Mouse (Mus musculus): ENCODE data around the gene Mrps10. TPM values are rescaled to one million over a fixed set of nuclear protein-coding genes. Genes with fewer than 3 reads are reported as not detected.
"Not testable (repeated sequence)": the region's sequence is repeated elsewhere in the genome, so short reads cannot be mapped to it uniquely, and the experiment has no call there.

Mrps10 gene
- polyA plus RNA-seq, 1 experiment from 2014 or later = 83.1 TPM

DNA sequence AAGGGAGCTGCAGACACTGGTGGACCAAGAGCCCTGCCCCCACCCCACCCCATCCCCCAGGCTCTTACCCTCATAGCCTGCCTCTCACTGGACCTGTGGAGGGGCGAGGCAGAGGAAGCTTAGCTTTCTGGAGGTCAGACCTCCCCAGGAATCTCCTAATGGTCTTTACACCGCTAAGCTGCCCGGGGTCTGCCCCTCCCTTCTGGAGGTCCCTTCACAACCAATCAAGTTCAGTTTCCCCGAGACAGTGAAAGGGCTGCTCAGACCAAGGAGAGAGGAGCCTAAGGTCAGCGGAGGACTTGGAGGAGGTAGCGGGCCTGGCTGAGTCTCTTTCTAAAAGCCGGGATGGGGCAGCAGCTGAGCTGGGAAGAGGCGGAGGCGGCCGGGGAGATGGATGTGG is 16.5 kb downstream of the Mrps10 start, which contains the start of gene Guca1b:
Gene Guca1b (plus strand): TSS at position 249 of the 400 bp plus-strand sequence.
- Histone ChIP-seq H3K9ac (no peak within 1 kb of the TSS), H3K4me2 (peak within 1 kb of the TSS; percentile 7; the same call in 1 of the 2 replicates), H3K27ac (no peak within 1 kb of the TSS), H3K9me3 (replicated peaks) (no peaks in the 10 kb centered on the region), H3K36me3 (peaks cover 16% of the 10 kb centered on the region), H3K4me3 (replicated peaks) (no peak within 1 kb of the TSS), H3K27me3 (no peaks in the 10 kb centered on the region), H3K4me1 (peaks cover 10% of the 10 kb centered on the region; the same call in 1 of the 2 replicates)
- WGBS = 32% methylated on average over 10 of the region's 10 CpGs
- ATAC-seq (replicated peaks; ENCODE audit: low FRiP score) = no peak

- no peak for ATAC-seq (replicated peaks; ENCODE audit: low FRiP score)
- Histone ChIP-seq H3K27ac (no peak overlapping the region), H3K4me1 (peaks cover 10% of the 10 kb centered on the region; the same call in 1 of the 2 replicates), H3K9me3 (replicated peaks) (no peaks in the 10 kb centered on the region), H3K4me2 (no peak overlapping the region), H3K4me3 (replicated peaks) (no peak overlapping the region), H3K36me3 (peaks cover 1% of the 10 kb centered on the region; the same call in 1 of the 2 replicates), H3K9ac (no peak overlapping the region), H3K27me3 (no peaks in the 10 kb centered on the region)
- WGBS = 59% methylated on average over 4 of the region's 4 CpGs
Observed at GRCm38 (mm10) chr17:47386649-47387048, 18.0 kb downstream of the Mrps10 start.

- Histone ChIP-seq H3K4me1 (peaks cover 17% of the 10 kb centered on the region), H3K4me3 (replicated peaks) (peak overlapping the region; percentile 34), H3K4me2 (peak overlapping the region; percentile 59), H3K27me3 (peaks cover 24% of the 10 kb centered on the region), H3K9ac (0 out of 2 replicates have a peak overlapping the region, but pooled peaks have one; percentile 7), H3K27ac (no peak overlapping the region), H3K36me3 (no peaks in the 10 kb centered on the region), H3K9me3 (replicated peaks) (no peaks in the 10 kb centered on the region; the same call in 1 of the 2 replicates)
- ATAC-seq (replicated peaks; ENCODE audit: low FRiP score) = peak; percentile 17
- 15% methylated on average over 23 of the region's 24 CpGs for WGBS
Observed at GRCm38 (mm10) chr17:47394223-47394869, 25.7 kb downstream of the Mrps10 start.

- peak; percentile 65; the same call in 1 of the 2 replicates for ATAC-seq (replicated peaks; ENCODE audit: low FRiP score)
- Histone ChIP-seq H3K27me3 (peaks cover 24% of the 10 kb centered on the region), H3K36me3 (no peaks in the 10 kb centered on the region), H3K4me3 (replicated peaks) (peak overlapping the region; percentile 34), H3K4me1 (peaks cover 17% of the 10 kb centered on the region), H3K9ac (no peak overlapping the region), H3K9me3 (replicated peaks) (no peaks in the 10 kb centered on the region; the same call in 1 of the 2 replicates), H3K4me2 (peak overlapping the region; percentile 59), H3K27ac (no peak overlapping the region)
- 4% methylated on average over 19 of the region's 20 CpGs for WGBS
Observed at GRCm38 (mm10) chr17:47395376-47395913, 26.8 kb downstream of the Mrps10 start.

DNA sequence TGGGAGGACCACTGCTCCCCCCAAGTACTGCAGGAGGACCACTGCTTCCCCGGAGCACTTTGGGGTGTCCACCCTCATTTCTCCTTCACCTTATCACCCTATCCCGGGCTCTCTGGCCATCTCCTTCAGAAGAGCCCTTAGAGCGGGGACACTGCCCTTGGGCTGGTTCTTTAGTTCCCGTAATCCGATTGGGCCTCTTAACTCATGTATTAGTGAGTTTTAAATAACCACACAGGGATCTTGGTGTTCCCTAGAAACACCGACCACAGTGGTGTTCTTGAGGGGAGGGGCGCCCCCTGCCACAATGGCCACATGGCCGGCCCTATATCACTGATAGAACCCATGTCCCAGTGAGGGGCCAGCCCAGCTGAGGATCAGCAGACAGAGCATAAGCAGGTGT is 30.4 kb downstream of the Mrps10 start:
- no peak overlapping the region for H3K4me2 ChIP-seq
- H3K4me3 ChIP-seq (replicated peaks) = no peak overlapping the region
- no peak overlapping the region for H3K9ac ChIP-seq
- 88% methylated on average over 8 of the region's 8 CpGs for WGBS
- H3K36me3 ChIP-seq = no peaks in the 10 kb centered on the region
- H3K27me3 ChIP-seq = peaks cover 22% of the 10 kb centered on the region
- ATAC-seq (replicated peaks; ENCODE audit: low FRiP score) = no peak
- no peak overlapping the region for H3K27ac ChIP-seq
- H3K9me3 ChIP-seq (replicated peaks) = no peaks in the 10 kb centered on the region
- peaks cover 16% of the 10 kb centered on the region for H3K4me1 ChIP-seq

GRCm38 (mm10) chr17:47400451-47400850 is 31.8 kb downstream of the Mrps10 start, which contains the start of gene Guca1a:
TSS of gene Guca1a (minus strand) at chr17:47400584.
- 62% methylated on average over 10 of the region's 10 CpGs for WGBS
- Histone ChIP-seq H3K4me3 (replicated peaks) (no peak within 1 kb of the TSS), H3K9ac (no peak within 1 kb of the TSS), H3K36me3 (no peaks in the 10 kb centered on the region), H3K4me1 (peaks cover 4% of the 10 kb centered on the region), H3K27ac (no peak within 1 kb of the TSS), H3K4me2 (no peak within 1 kb of the TSS), H3K9me3 (replicated peaks) (no peaks in the 10 kb centered on the region), H3K27me3 (peaks cover 12% of the 10 kb centered on the region)
- no peak for ATAC-seq (replicated peaks; ENCODE audit: low FRiP score)

- no peak overlapping the region for H3K9ac ChIP-seq
- H3K4me2 ChIP-seq = no peak overlapping the region
- no peaks in the 10 kb centered on the region for H3K36me3 ChIP-seq
- no peak overlapping the region for H3K4me3 ChIP-seq (replicated peaks)
- peaks cover 8% of the 10 kb centered on the region for H3K4me1 ChIP-seq
- no peaks in the 10 kb centered on the region for H3K9me3 ChIP-seq (replicated peaks)
- H3K27me3 ChIP-seq = peaks cover 50% of the 10 kb centered on the region
- no peak for ATAC-seq (replicated peaks; ENCODE audit: low FRiP score)
- no peak overlapping the region for H3K27ac ChIP-seq
- 67% methylated on average over 10 of the region's 10 CpGs for WGBS
Observed at GRCm38 (mm10) chr17:47407717-47408557, 39.2 kb downstream of the Mrps10 start.

DNA sequence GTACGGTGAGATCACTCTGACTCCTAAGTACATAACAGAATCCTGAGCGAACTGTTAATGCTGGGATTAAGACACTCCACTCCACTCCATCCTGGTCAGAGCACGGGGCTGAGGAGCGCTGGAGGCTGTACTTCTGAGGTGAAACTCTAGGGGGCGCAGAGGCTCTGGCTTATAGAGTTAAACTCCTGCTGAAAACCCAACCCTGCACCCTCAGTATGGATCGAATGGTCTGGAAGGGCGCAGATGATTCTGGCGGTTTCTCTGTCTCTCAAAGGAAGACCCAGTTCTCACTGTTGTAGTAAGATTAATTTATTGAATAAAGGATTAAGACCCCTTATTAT is 39.8 kb downstream of the Mrps10 start:
- H3K27ac ChIP-seq = no peak overlapping the region
- no peak overlapping the region for H3K4me3 ChIP-seq (replicated peaks)
- H3K9ac ChIP-seq = no peak overlapping the region
- H3K4me1 ChIP-seq = peaks cover 8% of the 10 kb centered on the region
- WGBS = 18% methylated on average over 8 of the region's 8 CpGs
- H3K4me2 ChIP-seq = no peak overlapping the region
- H3K36me3 ChIP-seq = no peaks in the 10 kb centered on the region
- peak; percentile 44; the same call in 1 of the 2 replicates for ATAC-seq (replicated peaks; ENCODE audit: low FRiP score)
- no peaks in the 10 kb centered on the region for H3K9me3 ChIP-seq (replicated peaks)
- peaks cover 56% of the 10 kb centered on the region for H3K27me3 ChIP-seq

DNA sequence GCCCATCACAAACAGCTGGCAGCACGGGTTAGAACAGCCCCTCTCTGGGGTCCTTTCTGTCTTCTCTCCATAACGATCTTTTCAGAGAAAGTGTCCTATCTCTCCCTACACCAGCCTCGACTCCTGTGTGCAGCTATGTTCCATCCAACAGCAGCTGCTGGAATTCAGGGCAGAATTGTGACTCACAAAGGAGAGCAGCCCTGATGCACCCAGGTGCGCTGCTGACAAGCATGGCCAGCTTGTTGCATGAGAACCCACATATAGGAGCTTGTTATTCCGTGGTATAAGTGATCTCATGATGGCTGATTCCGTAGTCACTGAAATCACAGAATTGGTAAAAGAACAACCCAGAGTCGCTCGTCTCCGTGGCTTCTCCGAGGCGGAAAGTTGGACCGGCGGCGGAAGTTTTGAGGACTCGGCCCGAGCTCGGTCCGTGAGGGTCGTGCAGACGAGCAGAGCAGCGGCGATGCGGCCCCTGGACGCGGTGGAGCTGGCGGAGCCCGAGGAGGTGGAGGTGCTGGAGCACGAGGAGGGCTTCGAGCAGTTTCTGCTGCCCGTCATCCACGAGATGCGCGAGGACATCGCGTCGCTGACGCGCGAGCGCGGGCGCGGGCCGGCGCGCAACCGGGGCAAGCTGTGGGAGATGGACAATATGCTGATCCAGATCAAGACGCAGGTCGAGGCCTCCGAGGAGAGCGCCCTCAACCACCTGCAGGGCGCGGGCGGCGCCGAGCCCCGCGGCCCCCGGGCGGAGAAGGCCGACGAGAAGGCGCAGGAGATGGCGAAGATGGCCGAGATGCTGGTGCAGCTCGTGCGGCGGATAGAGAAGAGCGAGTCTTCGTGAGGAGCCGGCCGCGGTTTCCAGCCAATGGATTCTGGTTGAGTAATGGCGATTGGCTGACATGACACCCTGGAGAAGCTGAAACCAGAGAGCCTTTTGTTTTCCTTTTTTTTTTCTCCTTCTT is 41.5 kb downstream of the Mrps10 start:
- H3K36me3 ChIP-seq; H3K4me1 ChIP-seq; H3K9me3 ChIP-seq (replicated peaks); H3K9ac ChIP-seq; ATAC-seq (replicated peaks; ENCODE audit: low FRiP score); H3K27ac ChIP-seq: not testable (repeated sequence)
- peaks cover 62% of the 10 kb centered on the region for H3K27me3 ChIP-seq
- 3% methylated on average over 74 of the region's 74 CpGs for WGBS
- peak overlapping the region; percentile 44 for H3K4me3 ChIP-seq (replicated peaks)
- H3K4me2 ChIP-seq = peak overlapping the region; percentile 78

DNA sequence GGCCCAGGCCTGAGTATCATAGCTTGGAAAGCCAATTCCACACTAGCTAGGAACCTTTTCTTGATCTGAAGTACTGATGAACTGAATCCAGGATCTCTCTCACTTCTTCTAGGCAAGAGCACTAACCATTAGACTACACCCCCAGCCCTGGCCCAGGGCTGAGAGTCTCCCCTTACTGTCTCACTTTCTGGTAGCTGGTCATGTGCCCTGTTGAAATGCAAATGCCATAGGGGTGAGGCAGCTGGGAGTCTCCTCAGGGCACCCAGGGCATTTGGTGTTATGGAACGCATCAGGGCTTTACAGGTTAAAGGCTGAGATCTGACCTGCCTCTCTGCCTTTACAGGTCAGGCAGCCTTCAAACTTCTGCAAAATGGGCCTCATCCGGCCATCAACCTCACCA is 51.5 kb downstream of the Mrps10 start:
- no peak overlapping the region for H3K27ac ChIP-seq
- 0 out of 2 replicates have a peak, but pooled peaks cover 5% of the 10 kb centered on the region for H3K4me1 ChIP-seq
- no peak overlapping the region for H3K9ac ChIP-seq
- no peak overlapping the region for H3K4me3 ChIP-seq (replicated peaks)
- H3K36me3 ChIP-seq = no peaks in the 10 kb centered on the region
- H3K9me3 ChIP-seq (replicated peaks) = no peaks in the 10 kb centered on the region
- no peak for ATAC-seq (replicated peaks; ENCODE audit: low FRiP score)
- no peak overlapping the region for H3K4me2 ChIP-seq
- H3K27me3 ChIP-seq = no peaks in the 10 kb centered on the region
- 70% methylated on average over 2 of the region's 2 CpGs for WGBS

DNA sequence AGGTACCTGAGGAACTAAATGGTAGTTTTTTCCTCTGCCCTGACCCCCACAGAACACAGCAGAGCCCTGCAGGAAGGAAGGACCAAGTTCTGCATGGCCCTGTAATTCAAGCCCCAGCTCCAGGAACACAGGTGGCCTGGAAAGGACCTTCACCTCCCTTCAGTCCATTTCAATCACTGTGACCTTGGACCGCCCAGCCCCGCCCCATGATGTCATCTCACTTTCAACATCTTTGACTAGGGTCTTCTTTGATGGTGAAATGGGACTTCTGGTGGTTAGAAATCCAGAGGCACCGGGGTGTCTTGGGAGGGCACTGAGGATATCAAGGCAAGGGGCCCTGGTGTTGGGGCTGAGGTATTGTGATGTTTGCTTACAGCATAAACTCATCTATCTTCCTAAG is 52.9 kb downstream of the Mrps10 start:
- no peak overlapping the region for H3K4me2 ChIP-seq
- no peak overlapping the region for H3K27ac ChIP-seq
- H3K36me3 ChIP-seq = no peaks in the 10 kb centered on the region
- no peak for ATAC-seq (replicated peaks; ENCODE audit: low FRiP score)
- H3K9me3 ChIP-seq (replicated peaks) = no peaks in the 10 kb centered on the region
- no peaks in the 10 kb centered on the region for H3K27me3 ChIP-seq
- 0 out of 2 replicates have a peak, but pooled peaks cover 5% of the 10 kb centered on the region for H3K4me1 ChIP-seq
- no peak overlapping the region for H3K4me3 ChIP-seq (replicated peaks)
- 89% methylated on average over 3 of the region's 3 CpGs for WGBS
- H3K9ac ChIP-seq = no peak overlapping the region
